Mouse (Mus musculus) WW6 (cell line): ENCODE measurements at regions not wholly inside any gene's neighbourhood (a gene's known extent, or its start where the extent isn't known, plus 50 kb on each side); places are given as distances from the start of the nearest gene placed in this dataset.

Source experiments
- DNase-seq: peaks from one replicate; pipeline ENCODE4 v3.0.0-alpha.2; 2013; ENCODE audit warnings: low read depth, low spot score

- DNase-seq, result no peak
These were observed 612.0 kb upstream of the Cdh5 start for GRCm38 (mm10) chr8:103489411-103489810.

DNA sequence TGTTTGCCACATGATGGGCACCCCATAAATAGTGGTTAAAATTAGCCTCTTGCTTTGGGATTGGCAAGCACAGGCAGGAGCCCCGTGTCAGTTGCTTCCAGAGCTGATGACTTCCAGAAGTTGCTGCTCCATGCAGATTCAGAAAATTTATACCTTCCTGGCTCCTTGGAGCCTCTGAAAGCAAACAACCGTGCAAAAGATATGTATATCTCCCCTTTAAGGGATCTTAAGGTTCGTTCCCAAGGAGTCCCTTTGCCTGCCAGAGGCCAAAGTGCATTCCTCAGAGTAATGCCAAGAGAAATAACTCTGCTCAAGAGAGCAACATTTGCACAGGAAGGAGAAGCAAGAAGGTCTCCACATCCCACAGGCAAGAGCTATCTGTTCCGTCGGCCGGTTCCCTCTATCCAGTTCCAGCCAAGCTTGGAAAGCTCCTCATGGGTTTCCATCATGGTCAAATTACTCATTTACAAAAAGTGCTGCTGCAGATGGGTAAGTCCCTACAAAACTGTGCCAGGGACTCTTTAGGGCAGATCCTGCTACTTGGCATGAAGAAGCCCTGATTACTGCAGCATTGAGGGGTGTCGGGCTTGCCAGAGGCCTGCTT, 608.4 kb upstream of the Cdh5 start:
- no peak for DNase-seq

DNA sequence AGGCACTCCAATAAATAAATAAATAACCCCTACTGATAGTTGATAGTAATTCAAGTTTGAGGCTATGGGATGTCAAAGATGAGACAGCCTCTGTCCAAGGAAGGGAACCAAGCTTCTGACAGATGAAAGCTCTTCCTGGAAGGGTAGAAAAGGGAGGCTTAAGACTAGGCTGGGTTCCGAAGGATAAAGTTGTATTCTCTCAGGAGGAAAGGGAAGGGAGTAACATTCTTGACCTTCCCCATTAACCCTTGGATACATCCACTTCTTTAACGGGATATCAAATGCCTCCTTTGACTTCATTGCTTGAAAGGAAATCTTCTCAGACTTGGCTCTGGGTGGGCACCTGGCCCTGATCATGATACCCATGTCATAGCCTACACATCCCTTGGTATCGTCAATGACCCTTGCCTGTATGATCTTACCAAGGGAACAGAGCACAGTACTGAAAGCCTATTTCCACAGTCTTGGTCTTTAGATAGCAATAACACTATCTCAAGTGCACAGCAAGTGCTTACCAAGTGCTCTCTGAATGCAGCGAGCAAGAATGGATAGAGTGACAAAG, 607.4 kb upstream of the Cdh5 start:
- no peak for DNase-seq

- DNase-seq, result no peak
These were observed 606.8 kb upstream of the Cdh5 start for GRCm38 (mm10) chr8:103494670-103495069.

DNA sequence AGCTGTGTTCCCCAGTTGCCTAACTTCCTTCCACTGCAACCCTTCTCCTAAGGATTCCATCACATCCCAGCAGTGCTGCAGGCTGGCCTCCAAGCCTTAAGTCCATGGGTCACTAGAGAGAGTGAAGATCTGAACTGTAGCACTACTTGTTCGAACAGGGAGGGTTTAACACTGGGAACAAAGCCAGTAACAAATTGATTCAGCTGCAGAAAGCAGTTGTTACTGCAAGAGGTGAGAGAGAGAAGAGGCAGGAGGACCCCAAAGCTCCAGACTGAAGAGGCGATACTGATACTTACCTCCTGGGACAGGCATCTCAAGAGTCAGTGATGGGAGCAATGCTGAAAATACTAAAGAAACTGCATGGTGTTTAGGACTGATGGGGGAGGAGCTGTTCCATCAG, 600.1 kb upstream of the Cdh5 start:
- no peak for DNase-seq

- DNase-seq, result no peak
These were observed 598.2 kb upstream of the Cdh5 start for GRCm38 (mm10) chr8:103502991-103503767.

GRCm38 (mm10) chr8:103506334-103506733, 595.1 kb upstream of the Cdh5 start:
- no peak for DNase-seq

- no peak for DNase-seq
These were observed 594.4 kb upstream of the Cdh5 start for GRCm38 (mm10) chr8:103507068-103507467.

GRCm38 (mm10) chr8:103520141-103520866, 581.1 kb upstream of the Cdh5 start:
- DNase-seq, result no peak

- DNase-seq, result no peak
These were observed 570.5 kb upstream of the Cdh5 start for GRCm38 (mm10) chr8:103530903-103531302.

DNA sequence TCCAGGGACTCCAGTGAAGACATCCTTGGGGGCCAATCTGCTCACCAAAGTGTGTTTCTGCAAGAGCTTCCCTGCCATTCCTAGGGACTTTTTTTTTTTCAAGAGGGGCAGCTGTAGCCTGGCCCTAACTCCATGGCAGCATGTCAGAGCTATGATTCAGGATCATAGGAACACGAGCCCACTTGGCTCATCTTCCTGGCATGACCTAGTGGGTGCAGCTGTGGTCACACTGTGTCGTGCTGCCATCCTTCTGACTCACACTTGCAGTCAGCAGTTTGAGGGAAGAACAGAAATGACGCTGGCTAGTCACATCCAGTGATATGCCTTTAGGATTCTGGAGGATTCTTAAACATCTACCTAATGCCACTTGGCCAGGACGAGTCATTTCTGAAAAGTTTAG, 566.5 kb upstream of the Cdh5 start:
- DNase-seq, result no peak

GRCm38 (mm10) chr8:103536856-103537255, 564.6 kb upstream of the Cdh5 start:
- no peak for DNase-seq

DNA sequence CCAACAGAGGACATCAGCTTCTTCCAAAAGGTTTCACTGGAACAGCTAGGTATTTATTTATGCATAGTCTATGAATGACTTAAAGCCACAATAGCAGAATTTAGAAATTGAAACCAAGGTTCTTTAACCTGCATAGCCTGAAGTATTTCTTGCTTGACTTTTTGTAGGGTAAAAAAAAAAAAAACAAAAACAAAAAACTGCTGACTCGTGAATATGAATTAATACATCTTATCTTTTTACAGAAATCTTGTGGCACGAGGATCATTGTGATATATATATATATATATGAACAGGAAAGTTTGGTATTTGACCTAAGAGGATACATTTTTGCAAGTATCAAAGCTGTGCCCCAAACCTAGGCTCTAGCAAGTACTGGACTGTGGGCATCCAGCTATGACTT, 559.5 kb upstream of the Cdh5 start:
- DNase-seq, result no peak

DNA sequence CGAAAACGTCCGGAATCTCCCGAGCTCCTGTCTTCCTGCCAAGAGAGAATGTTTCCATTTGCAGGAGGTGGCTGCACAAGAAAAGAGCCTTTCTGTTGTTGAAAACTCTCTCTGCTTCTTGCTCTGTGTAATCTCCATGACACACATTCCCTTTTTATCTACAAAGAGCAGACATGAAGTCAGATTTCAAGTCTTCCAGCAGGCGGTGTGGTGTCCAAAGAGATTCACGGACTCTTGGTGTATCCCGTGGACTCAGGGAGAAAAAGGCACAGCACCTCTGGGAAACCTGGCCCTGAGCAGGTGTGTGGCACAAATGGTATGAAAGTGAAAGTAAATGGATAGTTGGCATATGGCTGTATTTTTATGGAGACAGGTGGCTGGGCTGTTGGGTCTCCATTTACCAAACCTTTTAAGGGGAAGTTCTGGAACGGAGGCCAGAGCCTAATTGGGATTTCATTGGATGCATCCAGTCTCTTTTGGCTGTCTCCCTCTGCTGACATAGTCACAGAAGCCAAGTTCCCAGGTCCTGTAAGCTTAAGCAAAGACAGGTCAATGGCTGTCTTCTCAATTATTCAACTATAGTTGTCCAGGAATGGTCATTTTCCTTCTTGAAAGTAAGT, 549.4 kb upstream of the Cdh5 start:
- no peak for DNase-seq

- no peak for DNase-seq
These were observed 539.8 kb upstream of the Cdh5 start for GRCm38 (mm10) chr8:103561606-103562005.

- DNase-seq, result no peak
These were observed 530.5 kb upstream of the Cdh5 start for GRCm38 (mm10) chr8:103570864-103571425.

DNA sequence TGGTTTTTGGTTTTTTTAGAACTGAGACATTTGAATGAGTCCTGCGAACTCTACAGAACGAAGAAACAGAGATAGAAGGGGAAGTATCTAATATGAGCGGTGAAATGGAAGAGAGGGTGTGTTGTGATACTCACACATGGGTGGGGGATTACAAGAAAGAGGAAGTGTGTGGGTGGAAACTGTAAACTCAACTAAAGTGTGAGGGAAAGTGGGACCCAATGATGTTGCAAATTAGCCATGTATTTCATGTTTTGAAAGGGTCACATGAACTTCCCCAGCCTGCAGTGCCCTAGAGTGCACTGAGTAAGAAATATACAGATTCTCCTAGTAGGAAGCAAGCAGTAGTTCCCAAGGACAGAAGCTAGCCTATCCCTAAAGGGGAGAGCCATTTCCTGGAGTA, 524.3 kb upstream of the Cdh5 start:
- no peak for DNase-seq

DNA sequence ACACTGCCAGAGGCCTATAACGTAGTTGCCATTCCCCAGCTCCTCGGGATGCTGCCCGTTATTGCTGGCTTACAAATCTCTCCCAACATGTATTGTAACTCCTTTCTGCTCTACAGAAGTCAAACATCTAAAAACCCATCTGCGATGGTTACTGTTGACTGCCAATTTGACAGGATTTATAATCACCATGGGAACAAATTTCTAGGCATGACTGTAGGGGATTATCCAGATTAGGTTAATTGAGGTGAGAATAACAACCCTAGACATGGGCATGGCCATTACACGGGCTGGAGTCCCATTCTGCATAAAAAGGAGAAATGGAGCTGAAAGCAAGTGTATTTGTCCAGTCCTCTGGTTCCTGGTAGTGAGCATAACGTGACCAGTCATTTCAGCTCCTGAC, 523.4 kb upstream of the Cdh5 start:
- no peak for DNase-seq

GRCm38 (mm10) chr8:103608291-103608690, 493.1 kb upstream of the Cdh5 start:
- no peak for DNase-seq

DNA sequence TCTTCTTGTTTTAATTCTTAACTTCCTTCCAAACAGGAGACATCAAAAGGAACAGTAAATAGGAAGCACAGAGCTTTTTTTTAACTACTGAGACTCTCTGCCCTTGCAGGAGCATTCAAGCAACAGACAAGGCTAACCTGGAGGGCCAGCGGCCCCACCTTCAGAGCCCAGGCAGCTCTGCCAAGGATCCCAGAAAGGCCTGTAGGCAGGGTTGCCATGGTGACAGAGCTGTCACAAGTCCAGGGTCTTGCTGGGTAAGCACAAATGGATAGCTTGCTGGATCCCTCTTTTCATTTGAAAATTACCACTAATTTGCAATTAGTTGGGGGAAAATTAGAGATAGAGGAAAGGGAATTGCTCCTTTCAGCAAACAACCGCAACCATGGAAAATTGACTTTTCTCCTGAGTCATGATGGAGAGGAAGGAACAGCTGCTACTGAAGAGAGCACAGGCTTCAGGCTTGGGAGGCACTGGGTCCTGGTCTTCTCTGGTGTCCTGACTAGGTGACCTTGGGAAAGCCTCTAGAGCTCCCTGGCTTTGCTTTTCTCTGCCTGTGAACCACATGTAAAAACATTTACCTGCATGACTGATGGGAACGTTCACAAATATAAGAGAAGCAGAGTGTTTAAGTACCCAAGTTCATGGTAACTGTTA, 477.5 kb upstream of the Cdh5 start:
- DNase-seq, result no peak
